Mouse (Mus musculus): ENCODE measurements around the gene Socs4. TPM values are rescaled to one million over a fixed set of nuclear protein-coding genes. Genes with fewer than 3 reads are reported as not detected.

Socs4 gene
- polyA plus RNA-seq, 1 experiment from 2014 or later = 4.2 TPM

DNA sequence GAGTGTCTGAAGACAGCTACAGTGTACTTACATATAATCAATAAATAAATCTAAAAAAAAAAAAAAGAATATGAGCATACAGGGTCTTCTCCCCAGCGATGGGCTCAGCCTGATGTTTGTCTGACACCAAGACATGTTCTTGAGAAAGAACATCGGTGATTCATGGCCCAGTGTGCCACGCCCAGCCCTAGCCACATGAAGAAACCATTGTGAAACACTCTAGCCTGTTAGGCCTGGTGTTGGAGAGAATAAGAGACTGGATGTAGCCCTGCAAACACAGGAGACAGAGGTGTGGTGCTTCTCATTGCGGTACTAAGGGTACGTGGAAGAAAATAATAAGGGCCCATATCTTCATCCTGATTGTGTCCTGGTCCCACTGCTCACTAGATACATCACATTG is 50.6 kb downstream of the Socs4 start:
- no peaks in the 10 kb centered on the region for H3K27me3 ChIP-seq (ENCODE audit: insufficient read depth, poor library complexity, severe bottlenecking)
- DNase-seq (ENCODE audit: low spot score) = no peak
- WGBS = 93% methylated on average over 5 of the region's 5 CpGs
- no peak overlapping the region for H3K4me3 ChIP-seq
- peaks cover 31% of the 10 kb centered on the region for H3K36me3 ChIP-seq
- H3K4me1 ChIP-seq (replicated peaks) = 0 out of 2 replicates have a peak, but pooled peaks cover 5% of the 10 kb centered on the region
- no peaks in the 10 kb centered on the region for H3K9me3 ChIP-seq
- H3K27ac ChIP-seq = no peak overlapping the region

DNA sequence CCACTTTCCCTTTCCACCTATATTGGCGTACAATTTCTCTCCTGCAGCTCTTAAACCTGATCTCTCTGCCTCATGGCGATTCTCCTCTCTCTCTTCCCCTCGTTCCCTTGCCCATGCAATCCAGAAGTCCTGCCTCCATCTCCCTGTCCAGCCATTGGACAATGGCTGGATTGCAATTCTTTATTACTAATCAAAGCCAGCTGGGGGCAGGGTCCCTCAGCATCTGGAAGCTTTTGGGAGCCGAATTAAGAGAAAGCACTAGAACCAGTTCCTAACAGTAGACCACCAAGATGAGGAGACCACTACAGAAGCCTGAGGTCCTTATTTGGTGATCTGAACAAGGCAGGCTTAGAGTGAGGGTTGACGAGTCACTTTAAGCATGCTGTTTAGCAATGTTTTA is 55.2 kb downstream of the Socs4 start:
- DNase-seq (ENCODE audit: low spot score) = no peak
- 74% methylated on average over 5 of the region's 5 CpGs for WGBS
- H3K4me1 ChIP-seq (replicated peaks) = 0 out of 2 replicates have a peak, but pooled peaks cover 5% of the 10 kb centered on the region
- no peak overlapping the region for H3K27ac ChIP-seq
- H3K36me3 ChIP-seq = no peaks in the 10 kb centered on the region
- H3K9me3 ChIP-seq = no peaks in the 10 kb centered on the region
- H3K4me3 ChIP-seq = no peak overlapping the region
- no peaks in the 10 kb centered on the region for H3K27me3 ChIP-seq (ENCODE audit: insufficient read depth, poor library complexity, severe bottlenecking)

DNA sequence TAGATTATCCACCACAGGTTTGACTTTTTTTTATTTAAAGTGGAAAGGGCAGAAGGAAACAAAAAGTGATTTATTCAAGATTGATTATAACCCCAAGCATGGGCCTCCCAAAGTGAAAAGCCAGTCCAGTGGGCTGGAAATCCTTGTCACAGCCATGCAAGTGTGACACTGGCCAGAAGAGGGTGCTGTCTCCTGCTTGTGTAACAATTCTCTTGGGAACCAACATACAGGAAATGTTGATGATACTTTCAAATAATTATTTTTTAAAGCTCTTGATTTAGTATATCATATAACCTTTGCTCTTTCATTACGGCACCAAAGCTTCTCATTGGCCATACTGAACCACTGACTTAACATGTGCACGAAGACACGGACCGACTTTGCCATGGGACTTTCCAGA is 58.1 kb downstream of the Socs4 start:
- 80% methylated on average over 4 of the region's 4 CpGs for WGBS
- Histone ChIP-seq H3K36me3 (no peaks in the 10 kb centered on the region), H3K27ac (no peak overlapping the region), H3K4me3 (no peak overlapping the region), H3K4me1 (replicated peaks) (no peaks in the 10 kb centered on the region), H3K9me3 (no peaks in the 10 kb centered on the region), H3K27me3 (ENCODE audit: insufficient read depth, poor library complexity, severe bottlenecking) (no peaks in the 10 kb centered on the region)
- peak; percentile 51 for DNase-seq (ENCODE audit: low spot score)

DNA sequence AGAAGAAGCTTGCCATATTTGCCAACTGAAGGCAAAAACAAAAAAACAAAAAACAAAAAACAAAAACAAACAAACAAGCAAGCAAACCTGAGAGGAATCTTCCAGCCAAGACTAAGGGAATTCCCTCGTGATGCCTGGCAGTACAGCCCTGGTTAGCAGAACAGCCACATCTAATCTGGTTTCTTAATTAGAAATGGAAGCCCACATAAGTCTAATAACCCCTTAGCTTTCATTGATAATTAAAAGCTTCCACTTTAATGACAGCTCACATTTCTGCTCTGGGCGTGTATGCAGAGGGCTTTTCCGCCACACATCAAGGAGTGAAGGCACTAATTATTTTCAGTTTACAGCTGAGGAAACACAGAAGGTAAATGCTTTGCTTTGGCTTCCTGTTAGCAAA is 58.6 kb downstream of the Socs4 start:
- Histone ChIP-seq H3K4me3 (no peak overlapping the region), H3K27ac (no peak overlapping the region)
- 87% methylated on average over 3 of the region's 3 CpGs for whole genome bisulfite sequencing

DNA sequence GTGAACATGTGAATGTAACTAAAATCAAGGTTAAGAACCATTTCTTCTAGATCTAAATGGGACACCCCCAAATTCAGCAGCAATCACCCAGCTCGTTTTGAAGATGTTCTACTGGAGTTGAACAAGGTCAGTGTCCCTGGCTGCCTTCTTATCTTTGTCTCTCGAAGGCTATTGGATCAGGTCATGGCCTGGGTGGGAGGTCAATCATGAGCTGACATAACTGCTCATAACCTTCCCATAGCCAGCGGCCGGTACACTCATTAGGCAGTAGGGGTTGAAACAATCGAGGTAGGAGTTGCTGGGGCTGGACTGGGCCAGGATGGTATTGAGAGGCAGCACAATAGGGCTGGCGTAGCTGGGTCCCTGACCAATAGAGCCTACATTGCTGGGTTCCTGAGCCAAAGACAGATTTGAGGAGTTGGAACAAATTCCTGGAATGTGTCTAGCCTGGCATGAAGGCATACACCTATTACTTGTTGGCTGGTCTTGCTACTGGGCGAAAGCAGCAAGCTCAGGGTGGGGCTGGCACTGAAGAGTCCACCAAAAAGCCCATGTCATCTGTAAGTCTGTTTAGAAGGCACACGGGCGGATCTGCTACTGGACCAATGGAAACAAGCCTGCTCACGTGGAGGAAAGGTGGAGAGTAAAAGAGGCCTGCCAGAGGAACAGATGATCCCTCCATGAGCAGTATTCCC is 63.6 kb downstream of the Socs4 start:
- no peak for DNase-seq (ENCODE audit: low spot score)
- no peak overlapping the region for H3K4me3 ChIP-seq
- WGBS = 88% methylated on average over 10 of the region's 10 CpGs
- H3K4me1 ChIP-seq (replicated peaks) = peaks cover 11% of the 10 kb centered on the region
- no peaks in the 10 kb centered on the region for H3K36me3 ChIP-seq
- H3K27ac ChIP-seq = no peak overlapping the region
- no peaks in the 10 kb centered on the region for H3K27me3 ChIP-seq (ENCODE audit: insufficient read depth, poor library complexity, severe bottlenecking)
- H3K9me3 ChIP-seq = no peaks in the 10 kb centered on the region

More for the DNA sequence above, 58.6 kb downstream of the Socs4 start:
- DNase-seq (ENCODE audit: low spot score) = no peak
- H3K27me3 ChIP-seq (ENCODE audit: insufficient read depth, poor library complexity, severe bottlenecking) = no peaks in the 10 kb centered on the region
- no peaks in the 10 kb centered on the region for H3K4me1 ChIP-seq (replicated peaks)
- no peaks in the 10 kb centered on the region for H3K36me3 ChIP-seq
- no peaks in the 10 kb centered on the region for H3K9me3 ChIP-seq

DNA sequence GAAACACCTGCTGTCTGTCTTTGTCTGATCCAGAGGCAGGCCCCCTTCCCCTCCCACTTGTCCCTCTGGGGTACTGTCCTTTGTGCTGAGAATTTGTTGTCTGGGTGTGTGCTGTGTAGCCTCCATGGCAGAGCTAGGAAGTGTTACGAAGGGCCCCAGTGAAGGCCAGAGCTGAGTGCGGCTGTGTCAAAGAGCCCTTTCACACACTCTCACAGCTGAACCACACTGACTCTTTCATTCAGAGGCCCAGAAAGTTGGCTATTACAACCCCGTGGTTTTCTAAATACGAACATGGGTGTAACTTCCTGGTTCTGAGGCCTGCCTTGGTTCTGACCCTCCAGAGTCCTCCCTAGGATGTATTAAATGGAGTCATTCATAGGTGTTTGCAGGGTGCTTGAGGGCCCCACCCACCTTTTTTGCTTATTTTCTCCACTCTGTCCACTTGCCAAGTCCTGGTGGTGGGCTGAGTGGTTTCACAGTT is 65.1 kb downstream of the Socs4 start:
- WGBS = 68% methylated on average over 4 of the region's 4 CpGs
- H3K4me3 ChIP-seq = no peak overlapping the region
- peak overlapping the region; percentile 53 for H3K27ac ChIP-seq
- no peaks in the 10 kb centered on the region for H3K36me3 ChIP-seq
- DNase-seq (ENCODE audit: low spot score) = no peak
- no peaks in the 10 kb centered on the region for H3K27me3 ChIP-seq (ENCODE audit: insufficient read depth, poor library complexity, severe bottlenecking)
- H3K4me1 ChIP-seq (replicated peaks) = peaks cover 11% of the 10 kb centered on the region
- no peaks in the 10 kb centered on the region for H3K9me3 ChIP-seq

Other genes starting within 250 kb of the Socs4 start
- gene Gch1, start 87.5 kb upstream of the Socs4 start, polyA plus RNA-seq (2016; fragmentation: Nextera tagmentation; extraction: Ambion mirVana) = 0.98 and 1.2 TPM in 2 replicates
- gene Wdhd1, start 74 bp upstream of the Socs4 start, polyA plus RNA-seq (2016; fragmentation: Nextera tagmentation; extraction: Ambion mirVana) = 36.9 and 54.8 TPM in 2 replicates
- gene Mapk1ip1l, start 21.3 kb downstream of the Socs4 start, polyA plus RNA-seq (2016; fragmentation: Nextera tagmentation; extraction: Ambion mirVana) = 72.0 and 104 TPM in 2 replicates
- 0.43 and 0.91 TPM in 2 replicates for gene Lgals3, start 90.8 kb downstream of the Socs4 start, polyA plus RNA-seq (2016; fragmentation: Nextera tagmentation; extraction: Ambion mirVana)
- gene Dlgap5, start 141.5 kb downstream of the Socs4 start, polyA plus RNA-seq (2016; fragmentation: Nextera tagmentation; extraction: Ambion mirVana) = 56.6 and 76.9 TPM in 2 replicates
- 19.8 and 24.6 TPM in 2 replicates for gene Fbxo34, start 173.5 kb downstream of the Socs4 start, polyA plus RNA-seq (2016; fragmentation: Nextera tagmentation; extraction: Ambion mirVana)